ENCODE assay signal across 46 mouse cellular contexts in the genomic region with DNA sequence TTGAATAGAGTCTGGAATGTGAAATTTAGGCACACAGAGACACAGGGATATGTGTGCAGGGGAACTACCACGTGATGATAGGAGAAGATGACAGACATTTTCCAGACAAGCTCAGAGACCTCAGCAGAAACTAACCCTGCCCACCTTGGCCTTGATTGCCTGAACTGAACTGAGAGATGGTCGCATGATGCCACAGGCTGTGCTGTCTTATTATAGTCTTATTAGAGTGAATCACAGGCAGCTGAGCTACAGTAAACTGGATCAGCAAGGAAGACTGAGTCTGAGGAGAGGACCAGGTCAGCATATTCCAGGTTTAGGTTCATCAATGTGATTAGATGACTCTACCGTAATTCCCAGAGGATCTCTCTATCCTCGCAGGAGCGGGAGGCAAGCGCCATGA. TPM values are rescaled to one million over a fixed set of nuclear protein-coding genes. Genes with fewer than 3 reads are reported as not detected.
"Had no signal": no experiment of that assay in that cellular context is flagged by ENCODE, and none has a peak within 500 bp of the region (broad histone marks: within the 10 kb centered on the region; RNA-seq: fewer than 3 reads in every experiment).

No protein-coding gene starts in this region.

- H3K4me1 ChIP-seq: limb, embryonic 10.5 days; limb, embryonic 12.5 days; limb, embryonic 13.5 days; limb, embryonic 15.5 days; liver, embryonic 12.5 days; liver, embryonic 13.5 days; liver, embryonic 15.5 days; megakaryocyte, embryonic 14.5 days; midbrain, embryonic 15.5 days; neural tube, embryonic 12.5 days had no signal

- DNase-seq: left cerebral cortex, postnatal 4 days; liver; liver, embryonic 13.5 days; liver, postnatal 0 days; lung, adult 18-20 months; lung, adult 2 months; lung, postnatal 10 days; lung, postnatal 14 days; lung, postnatal 36 days; lung, postnatal 4 days; midbrain, embryonic 14.5 days had no signal

- H3K4me3 ChIP-seq: limb, embryonic 10.5 days; limb, embryonic 12.5 days; limb, embryonic 13.5 days; limb, embryonic 15.5 days; liver, embryonic 12.5 days; liver, embryonic 13.5 days; liver, embryonic 15.5 days; lung, embryonic 15.5 days; megakaryocyte, embryonic 14.5 days; midbrain, embryonic 12.5 days; midbrain, embryonic 13.5 days; midbrain, embryonic 15.5 days; myocyte; neural tube, embryonic 12.5 days; neural tube, embryonic 13.5 days had no signal

- H3K9me3 ChIP-seq: limb, embryonic 10.5 days; limb, embryonic 12.5 days; limb, embryonic 15.5 days; liver, embryonic 12.5 days; liver, embryonic 13.5 days; liver, embryonic 15.5 days; lung, embryonic 15.5 days; midbrain, embryonic 12.5 days; midbrain, embryonic 13.5 days; midbrain, embryonic 15.5 days; neural tube, embryonic 12.5 days; neural tube, embryonic 13.5 days had no signal

- H3K27me3 ChIP-seq: limb, embryonic 12.5 days; liver, embryonic 13.5 days; liver, embryonic 15.5 days; lung, embryonic 15.5 days; midbrain, embryonic 12.5 days; midbrain, embryonic 13.5 days; midbrain, embryonic 15.5 days; neural tube, embryonic 12.5 days; neural tube, embryonic 13.5 days had no signal

- H3K27ac ChIP-seq: limb, embryonic 10.5 days; limb, embryonic 12.5 days; limb, embryonic 13.5 days; limb, embryonic 15.5 days; liver, embryonic 12.5 days; liver, embryonic 13.5 days; liver, embryonic 14.5 days; liver, embryonic 15.5 days; lung, embryonic 15.5 days; macrophage; midbrain, embryonic 12.5 days; midbrain, embryonic 13.5 days; midbrain, embryonic 15.5 days; neural tube, embryonic 12.5 days; neural tube, embryonic 13.5 days had no signal

- H3K9ac ChIP-seq: limb, embryonic 12.5 days; limb, embryonic 13.5 days; limb, embryonic 15.5 days; liver, embryonic 12.5 days; liver, embryonic 13.5 days; liver, embryonic 14.5 days; liver, embryonic 15.5 days; liver, postnatal 0 days; lung, embryonic 14.5 days; lung, embryonic 15.5 days; midbrain, embryonic 12.5 days; midbrain, embryonic 13.5 days; midbrain, embryonic 15.5 days; neural tube, embryonic 12.5 days; neural tube, embryonic 13.5 days had no signal

- ATAC-seq: liver, embryonic 12.5 days; liver, postnatal 0 days; lung, postnatal 0 days; midbrain, embryonic 13.5 days; midbrain, embryonic 15.5 days; midbrain, embryonic 16.5 days had no signal

- H3K36me3 ChIP-seq: limb, embryonic 10.5 days; limb, embryonic 12.5 days; limb, embryonic 13.5 days; limb, embryonic 15.5 days; liver, embryonic 12.5 days; liver, embryonic 13.5 days; liver, embryonic 15.5 days; lung, embryonic 15.5 days; midbrain, embryonic 12.5 days; midbrain, embryonic 13.5 days; midbrain, embryonic 15.5 days; neural tube, embryonic 12.5 days; neural tube, embryonic 13.5 days had no signal

- H3K4me2 ChIP-seq: limb, embryonic 12.5 days; limb, embryonic 13.5 days; limb, embryonic 15.5 days; liver, embryonic 11.5 days; liver, embryonic 12.5 days; liver, embryonic 13.5 days; liver, embryonic 15.5 days; lung, embryonic 14.5 days; lung, embryonic 15.5 days; midbrain, embryonic 12.5 days; midbrain, embryonic 13.5 days; midbrain, embryonic 15.5 days; neural tube, embryonic 12.5 days; neural tube, embryonic 13.5 days had no signal

RNA-seq across cellular contexts. Expression of a gene that starts 9.2 kb away (rescaled TPM):
- total RNA-seq: megakaryocyte progenitor cell, adult 5-6 weeks; megakaryocyte, adult 5-6 weeks; megakaryocyte-erythroid progenitor cell, adult 5-6 weeks; monocyte, adult 5-6 weeks had no signal

RNA-seq across cellular contexts. Expression of a gene that starts 20.4 kb away (rescaled TPM):
- total RNA-seq: left cerebral cortex, postnatal 10 days; left cerebral cortex, postnatal 14 days; left cerebral cortex, postnatal 25 days; left cerebral cortex, postnatal 36 days; left cerebral cortex, postnatal 4 days; liver, adult 2 months; megakaryocyte progenitor cell, adult 5-6 weeks; megakaryocyte, adult 5-6 weeks; megakaryocyte-erythroid progenitor cell, adult 5-6 weeks; midbrain, postnatal 0 days; monocyte, adult 5-6 weeks had no signal
- polyA plus RNA-seq: limb, embryonic 10.5 days; limb, embryonic 11.5 days; limb, embryonic 12.5 days; limb, embryonic 14.5 days; limb, embryonic 15.5 days; liver, adult 2 months; liver, embryonic 11.5 days; liver, embryonic 12.5 days; liver, embryonic 13.5 days; liver, embryonic 14.5 days; liver, embryonic 15.5 days; liver, embryonic 16.5 days; liver, postnatal 0 days; lung, adult 2 months; lung, embryonic 14.5 days; lung, embryonic 15.5 days; lung, embryonic 16.5 days; lung, postnatal 0 days; macrophage; midbrain, embryonic 12.5 days; midbrain, embryonic 13.5 days; midbrain, embryonic 14.5 days; myocyte; neural tube, embryonic 11.5 days; neural tube, embryonic 12.5 days; neural tube, embryonic 13.5 days had no signal
